Mouse (Mus musculus): Measurements from ENCODE around the gene Nav2. TPM values are rescaled to one million over a fixed set of nuclear protein-coding genes. Genes with fewer than 3 reads are reported as not detected.
A peak's percentile ranks its signal among the peaks of the same experiment; 100 is the strongest.

The Nav2 gene
- polyA plus RNA-seq, 1 experiment from 2014 or later, result 7.5 TPM

DNA sequence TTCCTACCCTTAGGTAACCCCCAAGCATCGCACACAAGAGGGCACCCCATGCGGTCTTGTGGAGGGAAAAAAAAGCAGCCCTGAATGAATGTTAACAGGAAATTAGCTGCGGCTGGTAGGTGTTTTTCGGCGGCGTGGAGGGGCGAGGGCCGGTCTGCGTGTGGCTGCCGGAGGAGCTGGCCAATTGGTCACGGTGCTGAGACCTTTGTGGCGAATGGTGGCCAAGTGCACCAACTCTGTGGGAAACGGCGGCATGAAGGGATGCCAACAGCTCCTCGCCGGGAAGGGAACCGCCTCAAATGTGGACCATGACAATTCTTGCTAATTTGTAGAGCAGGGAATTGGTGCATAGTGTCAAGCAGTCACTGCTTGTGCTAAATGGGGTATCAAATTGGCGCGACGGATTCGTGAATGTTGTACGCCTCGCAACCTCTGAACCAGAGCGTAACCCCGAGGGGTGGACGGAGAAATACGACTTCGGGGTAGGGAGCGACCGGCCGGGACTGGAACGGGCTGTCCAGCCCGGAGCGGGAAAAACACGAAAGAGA lies 726.6 kb downstream of the Nav2 start:
- Histone ChIP-seq H3K4me1 (ENCODE audit: control insufficient read depth, insufficient read depth, low read length) (no peaks in the 10 kb centered on the region; the same call in none of the 2 replicates), H3K36me3 (ENCODE audit: control insufficient read depth, insufficient read depth, low read length) (no peaks in the 10 kb centered on the region), H3K27ac (replicated peaks; ENCODE audit: low read depth, low read length) (no peak overlapping the region), H3K4me3 (ENCODE audit: low read depth, low read length) (no peak overlapping the region), H3K4me2 (ENCODE audit: low read depth, severe bottlenecking) (no peak overlapping the region), H3K9ac (ENCODE audit: low read length) (no peak overlapping the region), H3K27me3 (ENCODE audit: control insufficient read depth, insufficient read depth, low read length) (peaks cover 88% of the 10 kb centered on the region), H3K9me3 (ENCODE audit: control insufficient read depth, low read length) (no peaks in the 10 kb centered on the region)
- ATAC-seq (ENCODE audit: insufficient number of reproducible peaks, low FRiP score, low TSS enrichment, low read depth) (no peak), DNase-seq (ENCODE audit: low spot score) (peak; percentile 66)
- WGBS, result under 1% methylated on average over 35 of the region's 35 CpGs

DNA sequence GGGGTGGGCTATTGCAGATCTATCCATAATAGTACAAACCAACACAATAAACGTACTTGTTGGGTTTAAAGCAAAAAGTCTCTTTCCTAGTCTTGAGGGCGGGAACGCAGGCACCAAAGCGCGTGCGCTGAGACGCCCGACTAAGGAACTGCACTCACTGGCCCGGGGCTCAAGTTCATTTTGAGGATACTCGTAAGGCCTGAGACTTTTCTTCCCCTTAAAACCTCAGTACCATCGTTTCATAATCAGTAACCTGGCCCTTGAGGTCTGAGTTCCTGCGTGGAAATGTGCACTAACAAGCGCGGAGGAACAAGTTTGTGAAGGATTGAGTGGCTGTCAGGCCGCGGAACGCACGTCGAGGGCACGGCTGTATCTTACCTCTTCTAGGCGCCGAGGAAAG lies 727.5 kb downstream of the Nav2 start:
- no peak overlapping the region for H3K9ac ChIP-seq (ENCODE audit: low read length)
- WGBS, result under 1% methylated on average over 22 of the region's 22 CpGs

DNA sequence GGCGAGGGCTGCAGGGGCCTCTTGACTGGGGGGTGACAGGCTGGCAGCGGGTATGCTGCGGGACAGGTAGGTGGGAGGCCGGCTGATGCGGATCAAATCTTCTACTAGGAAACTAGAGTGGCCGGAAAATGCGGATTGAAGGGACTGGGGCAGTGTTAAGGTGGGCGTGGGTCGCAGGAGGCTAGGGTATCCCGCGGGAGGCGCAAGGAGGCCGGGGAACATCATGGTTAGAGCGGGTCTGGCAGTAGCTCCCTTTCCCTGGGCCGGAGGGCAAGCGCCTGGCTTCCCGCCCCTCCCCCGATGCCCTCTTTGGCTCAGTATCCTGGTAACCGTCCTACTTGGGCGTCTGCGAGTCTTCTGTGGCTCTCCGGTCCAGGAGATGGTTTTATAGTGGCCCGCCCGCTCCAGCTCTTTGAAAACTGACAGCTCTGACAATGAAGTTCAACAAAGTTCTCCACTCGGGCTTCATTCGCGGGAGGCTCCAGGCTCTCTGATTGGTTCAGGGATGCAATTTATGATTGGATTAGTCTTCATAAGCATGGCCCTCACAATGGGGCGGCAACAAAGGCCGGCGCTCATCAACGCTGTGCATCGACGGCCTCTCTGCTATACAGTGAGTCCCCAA lies 728.1 kb downstream of the Nav2 start, which contains the start of gene Dbx1:
Gene Dbx1, minus strand, starts transcription at position 359 of the 625 bp plus-strand sequence.
- no peak within 1 kb of the TSS for H3K4me3 ChIP-seq (ENCODE audit: low read depth, low read length)
- H3K9me3 ChIP-seq (ENCODE audit: control insufficient read depth, low read length), result no peaks in the 10 kb centered on the region
- H3K27ac ChIP-seq (replicated peaks; ENCODE audit: low read depth, low read length), result no peak within 1 kb of the TSS
- DNase-seq (ENCODE audit: low spot score) (peak; percentile 47), ATAC-seq (ENCODE audit: insufficient number of reproducible peaks, low FRiP score, low TSS enrichment, low read depth) (no peak)
- no peaks in the 10 kb centered on the region; the same call in none of the 2 replicates for H3K4me1 ChIP-seq (ENCODE audit: control insufficient read depth, insufficient read depth, low read length)
- peaks cover 89% of the 10 kb centered on the region for H3K27me3 ChIP-seq (ENCODE audit: control insufficient read depth, insufficient read depth, low read length)
- H3K36me3 ChIP-seq (ENCODE audit: control insufficient read depth, insufficient read depth, low read length), result no peaks in the 10 kb centered on the region
- no peak within 1 kb of the TSS for H3K4me2 ChIP-seq (ENCODE audit: low read depth, severe bottlenecking)
- no peak within 1 kb of the TSS for H3K9ac ChIP-seq (ENCODE audit: low read length)
- WGBS, result under 1% methylated on average over 33 of the region's 33 CpGs

More for the DNA sequence above, 727.5 kb downstream of the Nav2 start:
- Histone ChIP-seq H3K27ac (replicated peaks; ENCODE audit: low read depth, low read length) (no peak overlapping the region), H3K36me3 (ENCODE audit: control insufficient read depth, insufficient read depth, low read length) (no peaks in the 10 kb centered on the region), H3K4me3 (ENCODE audit: low read depth, low read length) (no peak overlapping the region), H3K9me3 (ENCODE audit: control insufficient read depth, low read length) (no peaks in the 10 kb centered on the region), H3K4me2 (ENCODE audit: low read depth, severe bottlenecking) (no peak overlapping the region), H3K27me3 (ENCODE audit: control insufficient read depth, insufficient read depth, low read length) (peaks cover 88% of the 10 kb centered on the region), H3K4me1 (ENCODE audit: control insufficient read depth, insufficient read depth, low read length) (no peaks in the 10 kb centered on the region; the same call in none of the 2 replicates)
- DNase-seq (ENCODE audit: low spot score) (peak; percentile 48), ATAC-seq (ENCODE audit: insufficient number of reproducible peaks, low FRiP score, low TSS enrichment, low read depth) (no peak)

DNA sequence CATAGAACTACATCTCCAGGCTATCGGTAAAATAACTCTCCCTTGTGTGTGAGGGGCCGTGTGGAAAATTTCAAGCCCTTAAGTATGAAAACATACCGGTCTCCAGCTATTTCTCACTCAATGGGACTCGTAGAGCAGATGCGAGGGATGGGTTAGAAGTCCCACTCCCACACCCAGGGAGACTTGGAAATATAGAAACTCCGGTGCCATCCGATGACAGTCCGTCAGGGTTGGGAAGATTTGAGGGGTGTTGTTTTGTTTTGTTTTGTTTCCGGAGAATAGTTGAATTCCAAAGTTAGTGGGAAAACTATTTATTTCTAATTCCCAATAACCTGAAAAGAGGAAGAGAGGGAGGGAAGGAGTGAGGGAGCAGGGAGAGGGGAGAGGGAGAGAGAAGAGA lies 728.8 kb downstream of the Nav2 start:
- H3K27ac ChIP-seq (replicated peaks; ENCODE audit: low read depth, low read length), result no peak overlapping the region
- H3K36me3 ChIP-seq (ENCODE audit: control insufficient read depth, insufficient read depth, low read length), result no peaks in the 10 kb centered on the region
- H3K4me3 ChIP-seq (ENCODE audit: low read depth, low read length), result no peak overlapping the region
- no peak overlapping the region for H3K9ac ChIP-seq (ENCODE audit: low read length)
- WGBS, result 1% methylated on average over 9 of the region's 9 CpGs
- no peak overlapping the region for H3K4me2 ChIP-seq (ENCODE audit: low read depth, severe bottlenecking)
- H3K4me1 ChIP-seq (ENCODE audit: control insufficient read depth, insufficient read depth, low read length), result no peaks in the 10 kb centered on the region; the same call in none of the 2 replicates
- ATAC-seq (ENCODE audit: insufficient number of reproducible peaks, low FRiP score, low TSS enrichment, low read depth) (no peak), DNase-seq (ENCODE audit: low spot score) (peak; percentile 32)
- peaks cover 86% of the 10 kb centered on the region for H3K27me3 ChIP-seq (ENCODE audit: control insufficient read depth, insufficient read depth, low read length)
- no peaks in the 10 kb centered on the region for H3K9me3 ChIP-seq (ENCODE audit: control insufficient read depth, low read length)

DNA sequence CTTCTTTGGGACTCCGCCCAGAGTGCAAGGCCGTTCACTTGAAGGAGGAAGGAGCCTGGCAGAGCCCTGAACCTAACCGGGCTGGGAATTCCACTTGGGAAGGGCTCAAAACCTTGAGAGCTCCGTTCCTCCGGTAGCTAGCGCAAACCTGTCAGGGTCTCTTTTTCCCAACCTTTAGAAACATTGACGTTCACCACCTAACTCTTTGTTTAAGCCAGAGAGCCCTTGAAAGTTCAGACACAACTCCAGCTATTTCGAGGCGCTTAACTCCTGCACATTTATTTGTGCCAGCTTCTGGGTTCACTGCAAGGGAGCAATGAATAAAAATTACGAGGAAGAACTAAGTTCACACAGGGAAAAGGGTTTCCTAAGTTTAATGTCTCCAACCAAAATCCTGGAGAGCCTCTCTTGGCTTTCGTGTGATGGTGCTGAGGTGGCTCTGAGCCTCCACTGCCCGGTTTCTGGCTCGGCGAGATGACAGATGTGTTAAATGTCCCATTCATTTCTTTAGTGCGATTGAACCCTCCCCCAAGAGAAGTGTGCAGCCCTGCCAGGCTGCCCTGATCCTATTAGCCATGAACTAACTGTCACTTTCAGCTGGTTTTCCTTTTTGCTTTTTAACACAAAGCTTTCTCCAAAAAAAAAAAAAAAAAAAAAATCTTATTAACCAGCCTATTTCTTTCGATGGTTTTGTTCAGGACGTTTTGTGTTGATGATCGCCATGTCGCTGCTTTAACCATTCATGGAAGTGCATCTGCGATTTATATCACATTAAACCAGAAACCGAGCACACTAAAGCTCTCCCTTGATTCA lies 729.5 kb downstream of the Nav2 start:
- no peaks in the 10 kb centered on the region for H3K9me3 ChIP-seq (ENCODE audit: control insufficient read depth, low read length)
- H3K4me1 ChIP-seq (ENCODE audit: control insufficient read depth, insufficient read depth, low read length), result no peaks in the 10 kb centered on the region; the same call in none of the 2 replicates
- H3K4me3 ChIP-seq (ENCODE audit: low read depth, low read length), result no peak overlapping the region
- no peak overlapping the region for H3K27ac ChIP-seq (replicated peaks; ENCODE audit: low read depth, low read length)
- peaks cover 78% of the 10 kb centered on the region for H3K27me3 ChIP-seq (ENCODE audit: control insufficient read depth, insufficient read depth, low read length)
- H3K36me3 ChIP-seq (ENCODE audit: control insufficient read depth, insufficient read depth, low read length), result no peaks in the 10 kb centered on the region
- under 1% methylated on average over 21 of the region's 21 CpGs for WGBS
- DNase-seq (ENCODE audit: low spot score) (peak; percentile 52), ATAC-seq (ENCODE audit: insufficient number of reproducible peaks, low FRiP score, low TSS enrichment, low read depth) (no peak)
- no peak overlapping the region for H3K4me2 ChIP-seq (ENCODE audit: low read depth, severe bottlenecking)
- no peak overlapping the region for H3K9ac ChIP-seq (ENCODE audit: low read length)

DNA sequence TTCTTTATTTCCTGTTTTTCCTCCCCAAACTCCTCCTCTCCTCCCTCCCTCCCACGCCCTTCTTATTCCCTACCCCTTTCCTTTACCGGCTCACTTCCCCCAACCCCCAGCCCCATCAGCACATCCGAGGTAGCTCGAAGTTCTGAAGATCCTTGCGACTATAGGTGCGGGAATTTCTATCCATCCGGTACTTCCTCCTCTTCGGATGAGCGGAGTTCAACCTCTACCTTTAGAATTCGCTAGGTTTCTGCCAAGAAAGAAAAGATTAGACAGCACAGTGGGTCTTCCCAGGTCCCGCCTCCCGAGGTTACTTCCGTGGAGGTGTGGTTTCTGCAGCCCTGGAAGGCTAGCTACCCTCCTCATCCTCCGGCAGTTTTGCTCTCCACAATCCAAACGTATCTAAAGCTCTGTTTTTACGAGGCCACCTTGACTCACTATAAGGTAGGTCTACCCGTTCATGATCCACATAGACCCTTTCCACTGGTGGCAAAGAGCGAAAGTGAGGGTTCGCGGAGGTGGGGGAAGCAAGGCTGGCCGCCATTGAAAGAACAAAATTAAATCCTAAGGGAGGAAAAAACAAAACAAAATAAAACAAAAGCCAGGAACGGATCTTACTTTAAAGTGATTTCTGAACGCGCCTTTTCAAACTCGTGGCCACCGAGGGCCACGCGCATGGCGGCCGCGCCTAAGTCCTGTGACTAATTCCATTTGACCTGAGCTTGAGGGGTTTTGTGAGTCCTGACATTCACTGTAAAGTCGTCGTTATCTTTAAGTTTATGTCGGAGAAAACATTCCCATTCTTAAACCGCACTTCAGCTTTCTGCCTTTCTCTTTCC lies 730.6 kb downstream of the Nav2 start:
- Histone ChIP-seq H3K9me3 (ENCODE audit: control insufficient read depth, low read length) (no peaks in the 10 kb centered on the region), H3K9ac (ENCODE audit: low read length) (no peak overlapping the region), H3K27ac (replicated peaks; ENCODE audit: low read depth, low read length) (no peak overlapping the region), H3K36me3 (ENCODE audit: control insufficient read depth, insufficient read depth, low read length) (no peaks in the 10 kb centered on the region), H3K4me2 (ENCODE audit: low read depth, severe bottlenecking) (no peak overlapping the region), H3K4me1 (ENCODE audit: control insufficient read depth, insufficient read depth, low read length) (no peaks in the 10 kb centered on the region; the same call in none of the 2 replicates), H3K27me3 (ENCODE audit: control insufficient read depth, insufficient read depth, low read length) (peaks cover 69% of the 10 kb centered on the region), H3K4me3 (ENCODE audit: low read depth, low read length) (no peak overlapping the region; the same call in 1 of the 2 replicates)
- no peak for ATAC-seq (ENCODE audit: insufficient number of reproducible peaks, low FRiP score, low TSS enrichment, low read depth)
- DNase-seq (ENCODE audit: low spot score), result peak; percentile 50
- 2% methylated on average over 35 of the region's 35 CpGs for WGBS

DNA sequence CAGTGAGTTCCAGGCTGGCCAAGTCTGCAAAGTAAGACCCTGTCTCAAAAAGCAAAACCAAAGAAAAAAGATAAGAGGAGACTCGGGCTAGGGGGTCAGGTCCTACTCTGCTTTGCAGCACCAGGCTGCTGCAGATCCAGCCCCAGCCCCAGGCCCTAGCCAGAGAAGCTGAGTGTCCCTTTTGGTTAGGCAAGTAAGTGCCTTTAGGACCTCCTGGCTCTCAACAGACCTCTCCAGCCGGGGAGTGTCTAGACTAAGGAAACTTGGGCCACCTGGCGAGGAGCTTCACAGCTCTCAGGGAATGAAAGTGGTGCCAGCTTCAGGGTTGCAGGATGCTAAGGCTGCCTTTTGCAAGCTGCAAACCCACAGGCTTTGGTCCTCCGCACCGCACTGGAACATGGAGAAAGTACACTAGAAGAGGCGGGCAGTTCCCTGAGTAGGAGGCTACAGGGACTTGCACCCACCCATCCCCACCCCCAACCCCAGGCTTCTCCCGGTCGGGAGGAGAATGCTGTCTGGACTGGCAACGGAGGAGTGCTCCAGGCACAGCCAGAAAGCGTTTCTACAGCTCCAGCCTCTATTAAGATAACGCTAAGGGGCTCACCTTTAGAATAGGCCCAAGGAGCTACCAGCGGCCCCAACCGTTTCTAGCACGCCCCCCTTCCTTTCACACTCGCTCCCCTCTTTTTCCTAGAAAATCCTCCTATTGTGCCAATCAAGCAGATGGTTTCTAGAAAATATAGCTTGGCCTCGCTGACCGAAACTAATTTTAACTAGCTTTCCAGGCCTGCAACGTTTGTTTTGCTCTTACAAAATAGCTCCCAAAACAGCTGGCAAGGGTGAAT lies 731.6 kb downstream of the Nav2 start:
- ATAC-seq (ENCODE audit: insufficient number of reproducible peaks, low FRiP score, low TSS enrichment, low read depth), result no peak
- H3K9ac ChIP-seq (ENCODE audit: low read length), result no peak overlapping the region
- 7% methylated on average over 18 of the region's 18 CpGs for whole genome bisulfite sequencing

More for the DNA sequence above, 731.6 kb downstream of the Nav2 start:
- no peak overlapping the region for H3K4me2 ChIP-seq (ENCODE audit: low read depth, severe bottlenecking)
- H3K4me1 ChIP-seq (ENCODE audit: control insufficient read depth, insufficient read depth, low read length), result no peaks in the 10 kb centered on the region; the same call in none of the 2 replicates
- no peak overlapping the region for H3K27ac ChIP-seq (replicated peaks; ENCODE audit: low read depth, low read length)
- DNase-seq (ENCODE audit: low spot score), result peak; percentile 50
- no peaks in the 10 kb centered on the region for H3K9me3 ChIP-seq (ENCODE audit: control insufficient read depth, low read length)
- peaks cover 61% of the 10 kb centered on the region for H3K27me3 ChIP-seq (ENCODE audit: control insufficient read depth, insufficient read depth, low read length)
- H3K36me3 ChIP-seq (ENCODE audit: control insufficient read depth, insufficient read depth, low read length), result no peaks in the 10 kb centered on the region
- H3K4me3 ChIP-seq (ENCODE audit: low read depth, low read length), result no peak overlapping the region
